In genomic region chr9:78212341-78213049, GRCm38 (mm10) we compare ENCODE assay signal across 13 mouse cellular contexts. TPM values are rescaled to one million over a fixed set of nuclear protein-coding genes. Genes with fewer than 3 reads are reported as not detected.
DNase-seq lines count a peak whose midpoint lies in the region; ATAC-seq lines count a peak whose summit lies in the region.
"Had no signal": no experiment of that assay in that cellular context is flagged by ENCODE, and none has a peak within 500 bp of the region (broad histone marks: within the 10 kb centered on the region; RNA-seq: fewer than 3 reads in every experiment).

No protein-coding gene starts in this region.

- no peak overlapping the region for H3K4me3 ChIP-seq in heart, embryonic 15.5 days
- no peak overlapping the region for H3K4me3 ChIP-seq in lung, embryonic 16.5 days (ENCODE audit: low read length)
- no peak overlapping the region for H3K4me3 ChIP-seq in hindbrain, embryonic 11.5 days (ENCODE audit: low read depth, low read length)
- H3K4me3 ChIP-seq: hindbrain, embryonic 15.5 days; layer of hippocampus, adult 2 months had no signal

- peak; percentile 76 for ATAC-seq in heart, embryonic 15.5 days (replicated peaks; ENCODE audit: insufficient number of reproducible peaks, insufficient read depth, low FRiP score, low read depth)
- peak; percentile 93 for ATAC-seq in lung, embryonic 16.5 days (ENCODE audit: low read depth)
- ATAC-seq in hindbrain, embryonic 11.5 days (ENCODE audit: low FRiP score) = no peak
- ATAC-seq in inflammation-experienced regulatory T-cells, adult 6 months = no peak

- WGBS in heart, embryonic 15.5 days = 24% methylated on average over 7 of the region's 7 CpGs
- WGBS in lung, embryonic 16.5 days = 41% methylated on average over 7 of the region's 7 CpGs
- 89% methylated on average over 7 of the region's 7 CpGs for WGBS in hindbrain, embryonic 11.5 days

- no peaks in the 10 kb centered on the region for H3K9me3 ChIP-seq in heart, embryonic 15.5 days (replicated peaks)
- no peaks in the 10 kb centered on the region for H3K9me3 ChIP-seq in lung, embryonic 16.5 days (ENCODE audit: control insufficient read depth, low read length)
- H3K9me3 ChIP-seq in hindbrain, embryonic 11.5 days (ENCODE audit: control insufficient read depth, low read length) = no peaks in the 10 kb centered on the region
- H3K9me3 ChIP-seq: hindbrain, embryonic 15.5 days had no signal

- no peaks in the 10 kb centered on the region for H3K36me3 ChIP-seq in heart, embryonic 15.5 days
- H3K36me3 ChIP-seq in lung, embryonic 16.5 days (ENCODE audit: control insufficient read depth, insufficient read depth, low read length) = peaks cover 4% of the 10 kb centered on the region; the same call in 1 of the 2 replicates
- no peaks in the 10 kb centered on the region for H3K36me3 ChIP-seq in hindbrain, embryonic 11.5 days (ENCODE audit: control insufficient read depth, insufficient read depth, low read length)
- H3K36me3 ChIP-seq: hindbrain, embryonic 15.5 days had no signal

- H3K27me3 ChIP-seq in heart, embryonic 15.5 days = no peaks in the 10 kb centered on the region
- H3K27me3 ChIP-seq in lung, embryonic 16.5 days (ENCODE audit: control insufficient read depth, insufficient read depth, low read depth, low read length) = no peaks in the 10 kb centered on the region
- no peaks in the 10 kb centered on the region for H3K27me3 ChIP-seq in hindbrain, embryonic 11.5 days (ENCODE audit: control insufficient read depth, insufficient read depth, low read length)
- H3K27me3 ChIP-seq: hindbrain, embryonic 15.5 days had no signal

- peak overlapping the region; percentile 36 for H3K27ac ChIP-seq in heart, embryonic 15.5 days
- H3K27ac ChIP-seq in lung, embryonic 16.5 days (ENCODE audit: low read length) = peak overlapping the region; percentile 64
- no peak overlapping the region for H3K27ac ChIP-seq in hindbrain, embryonic 11.5 days (ENCODE audit: low read depth, low read length)
- H3K27ac ChIP-seq: hindbrain, embryonic 15.5 days; layer of hippocampus, adult 2 months; liver, embryonic 14.5 days had no signal

- H3K9ac ChIP-seq in heart, embryonic 15.5 days = no peak overlapping the region
- H3K9ac ChIP-seq in lung, embryonic 16.5 days (ENCODE audit: low read length) = no peak overlapping the region
- H3K9ac ChIP-seq in hindbrain, embryonic 11.5 days (ENCODE audit: low read depth, low read length) = no peak overlapping the region
- H3K9ac ChIP-seq: hindbrain, embryonic 15.5 days; liver, embryonic 14.5 days had no signal

- peaks cover 14% of the 10 kb centered on the region for H3K4me1 ChIP-seq in heart, embryonic 15.5 days (replicated peaks)
- peaks cover 5% of the 10 kb centered on the region for H3K4me1 ChIP-seq in lung, embryonic 16.5 days (replicated peaks; ENCODE audit: control insufficient read depth, insufficient read depth, low read length)
- H3K4me1 ChIP-seq in hindbrain, embryonic 11.5 days (replicated peaks; ENCODE audit: control insufficient read depth, insufficient read depth, low read length) = no peaks in the 10 kb centered on the region
- H3K4me1 ChIP-seq: hindbrain, embryonic 15.5 days had no signal

- peak overlapping the region; percentile 21; the same call in 1 of the 2 replicates for H3K4me2 ChIP-seq in heart, embryonic 15.5 days
- H3K4me2 ChIP-seq in lung, embryonic 16.5 days (ENCODE audit: low read depth, low read length) = no peak overlapping the region
- no peak overlapping the region for H3K4me2 ChIP-seq in hindbrain, embryonic 11.5 days (replicated peaks; ENCODE audit: low read depth, low read length)
- H3K4me2 ChIP-seq: hindbrain, embryonic 15.5 days had no signal

- DNase-seq in ovary, adult 18-20 months (ENCODE audit: low spot score) = peak; percentile 20
- DNase-seq in ovary, postnatal 36 days (ENCODE audit: low spot score) = no peak
- peak; percentile 54 for DNase-seq in testis, postnatal 14 days (ENCODE audit: low spot score)
- no peak for DNase-seq in kidney, adult 11 months
- no peak for DNase-seq in hindbrain, embryonic 11.5 days (ENCODE audit: low spot score)
- DNase-seq: cerebellum, adult 9-10 months; thymus, adult 2 months had no signal

RNA-seq across cellular contexts. Expression of gene Gsta1, which starts 18.0 kb away (rescaled TPM):
- not detected in 2 replicates for polyA plus RNA-seq in heart, embryonic 15.5 days (2015; fragmentation: Nextera tagmentation; extraction: Ambion mirVana)
- not detected in 2 replicates for polyA plus RNA-seq in lung, embryonic 16.5 days (2015; fragmentation: Nextera tagmentation; extraction: Ambion mirVana)
- not detected in 2 replicates for polyA plus RNA-seq in hindbrain, embryonic 11.5 days (2014; fragmentation: Nextera tagmentation; extraction: Ambion mirVana)
- not detected for polyA plus RNA-seq in inflammation-experienced regulatory T-cells, adult 6 months (2017; shearing (Covaris generic))
- polyA plus RNA-seq: hindbrain, embryonic 15.5 days had no signal

RNA-seq across cellular contexts. Expression of gene Gsta4, which starts 29.9 kb away (rescaled TPM):
- 67.4 and 72.1 TPM in 2 replicates for polyA plus RNA-seq in heart, embryonic 15.5 days (2015; fragmentation: Nextera tagmentation; extraction: Ambion mirVana)
- 87.5 and 105 TPM in 2 replicates for polyA plus RNA-seq in lung, embryonic 16.5 days (2015; fragmentation: Nextera tagmentation; extraction: Ambion mirVana)
- 44.0 and 46.4 TPM in 2 replicates for polyA plus RNA-seq in hindbrain, embryonic 11.5 days (2014; fragmentation: Nextera tagmentation; extraction: Ambion mirVana)
- polyA plus RNA-seq in inflammation-experienced regulatory T-cells, adult 6 months (2017; shearing (Covaris generic)) = 10 to 100 TPM in 2 of 3 experiments, under 1 TPM in 1; 0.62 to 23.4 (median 19.3) TPM

RNA-seq across cellular contexts. Expression of gene Gm3776, which starts 44.4 kb away (rescaled TPM):
- not detected in 2 replicates for polyA plus RNA-seq in heart, embryonic 15.5 days (2015; fragmentation: Nextera tagmentation; extraction: Ambion mirVana)
- 0.25 TPM in 1 of 2 replicates, not detected in the other for polyA plus RNA-seq in lung, embryonic 16.5 days (2015; fragmentation: Nextera tagmentation; extraction: Ambion mirVana)
- polyA plus RNA-seq in hindbrain, embryonic 11.5 days (2014; fragmentation: Nextera tagmentation; extraction: Ambion mirVana) = not detected in 2 replicates
- not detected for polyA plus RNA-seq in inflammation-experienced regulatory T-cells, adult 6 months (2017; shearing (Covaris generic))
- polyA plus RNA-seq: hindbrain, embryonic 15.5 days; liver, embryonic 14.5 days had no signal

Comparison
In these comparisons a context has a peak if more than half of its experiments do, and no peak if none do; other contexts are left out.
1. DNase-seq: peak in ovary, adult 18-20 months (single experiment) and testis, postnatal 14 days (single experiment); none in ovary, postnatal 36 days (single experiment), kidney, adult 11 months (single experiment) and hindbrain, embryonic 11.5 days (single experiment).
2. ATAC-seq: peak in heart, embryonic 15.5 days (single experiment) and lung, embryonic 16.5 days (single experiment); none in hindbrain, embryonic 11.5 days (single experiment) and inflammation-experienced regulatory T-cells, adult 6 months (single experiment).